28 mouse cellular contexts compared by ENCODE assay signal in genomic region chr7:25615706-25616011, GRCm38 (mm10). TPM values are rescaled to one million over a fixed set of nuclear protein-coding genes. Genes with fewer than 3 reads are reported as not detected.
DNase-seq lines count a peak whose midpoint lies in the region; ATAC-seq and TF ChIP-seq lines count a peak whose summit lies in the region.
"Had no signal": no experiment of that assay in that cellular context is flagged by ENCODE, and none has a peak within 500 bp of the region (broad histone marks: within the 10 kb centered on the region; RNA-seq: fewer than 3 reads in every experiment).

Gene Erich4, minus strand, starts transcription at chr7:25615892.

- H3K4me2 ChIP-seq in hindbrain, postnatal 0 days (ENCODE audit: low read depth, low read length): no peak within 1 kb of the TSS
- H3K4me2 ChIP-seq in stomach, postnatal 0 days (replicated peaks; ENCODE audit: low read depth): no peak within 1 kb of the TSS
- H3K4me2 ChIP-seq in hindbrain, embryonic 12.5 days (replicated peaks): no peak within 1 kb of the TSS
- H3K4me2 ChIP-seq: heart, embryonic 13.5 days; midbrain, embryonic 15.5 days; stomach, embryonic 15.5 days had no signal

- H3K27me3 ChIP-seq in hindbrain, embryonic 10.5 days (ENCODE audit: insufficient read depth, poor library complexity, severe bottlenecking): peaks cover 5% of the 10 kb centered on the region; the same call in 1 of the 2 replicates
- no peaks in the 10 kb centered on the region for H3K27me3 ChIP-seq in hindbrain, postnatal 0 days (ENCODE audit: insufficient read depth, low read length)
- no peaks in the 10 kb centered on the region for H3K27me3 ChIP-seq in kidney, adult 2 months (replicated peaks; ENCODE audit: control insufficient read depth, insufficient read depth, low read length)
- no peaks in the 10 kb centered on the region for H3K27me3 ChIP-seq in stomach, postnatal 0 days (ENCODE audit: control insufficient read depth, insufficient read depth, low read length)
- H3K27me3 ChIP-seq in hindbrain, embryonic 12.5 days: peaks cover 5% of the 10 kb centered on the region
- H3K27me3 ChIP-seq: midbrain, embryonic 15.5 days; stomach, embryonic 15.5 days had no signal

- no peak for ATAC-seq in hindbrain, postnatal 0 days
- ATAC-seq in stomach, postnatal 0 days (ENCODE audit: low FRiP score, low TSS enrichment): no peak; the same call in 1 of the 2 replicates
- no peak for ATAC-seq in hindbrain, embryonic 12.5 days (ENCODE audit: low FRiP score)
- ATAC-seq: forebrain, postnatal 0 days; hindbrain, embryonic 16.5 days; liver, postnatal 0 days; midbrain, embryonic 15.5 days had no signal

- H3K4me3 ChIP-seq in hindbrain, embryonic 10.5 days: no peak within 1 kb of the TSS
- H3K4me3 ChIP-seq in hindbrain, postnatal 0 days (ENCODE audit: low read length): no peak within 1 kb of the TSS
- peak within 1 kb of the TSS; percentile 52 for H3K4me3 ChIP-seq in kidney, adult 2 months (ENCODE audit: insufficient read depth, low read depth, low read length)
- H3K4me3 ChIP-seq in stomach, postnatal 0 days (ENCODE audit: low read depth, low read length): no peak within 1 kb of the TSS
- H3K4me3 ChIP-seq in hindbrain, embryonic 12.5 days: no peak within 1 kb of the TSS
- H3K4me3 ChIP-seq: heart, embryonic 13.5 days; left cerebral cortex, adult 2 months; limb, embryonic 10.5 days; midbrain, embryonic 15.5 days; myocyte; stomach, embryonic 15.5 days had no signal

- 0 out of 2 replicates have a peak within 1 kb of the TSS, but pooled peaks have one; percentile 5 for H3K27ac ChIP-seq in hindbrain, embryonic 10.5 days
- no peak within 1 kb of the TSS for H3K27ac ChIP-seq in hindbrain, postnatal 0 days
- H3K27ac ChIP-seq in kidney, adult 2 months (ENCODE audit: insufficient read depth, low read depth, low read length): peak within 1 kb of the TSS; percentile 83
- H3K27ac ChIP-seq in stomach, postnatal 0 days (replicated peaks): no peak within 1 kb of the TSS
- no peak within 1 kb of the TSS for H3K27ac ChIP-seq in hindbrain, embryonic 12.5 days
- H3K27ac ChIP-seq: heart, embryonic 13.5 days; left cerebral cortex, adult 2 months; limb, embryonic 10.5 days; midbrain, embryonic 15.5 days; stomach, embryonic 15.5 days had no signal

- no peak within 1 kb of the TSS for H3K9ac ChIP-seq in hindbrain, postnatal 0 days (replicated peaks; ENCODE audit: low read length)
- H3K9ac ChIP-seq in stomach, postnatal 0 days (ENCODE audit: low read length): no peak within 1 kb of the TSS
- H3K9ac ChIP-seq in hindbrain, embryonic 12.5 days: no peak within 1 kb of the TSS
- H3K9ac ChIP-seq: forebrain, postnatal 0 days; heart, embryonic 13.5 days; liver, postnatal 0 days; midbrain, embryonic 15.5 days; stomach, embryonic 15.5 days had no signal

- no peaks in the 10 kb centered on the region for H3K9me3 ChIP-seq in hindbrain, embryonic 10.5 days
- no peaks in the 10 kb centered on the region for H3K9me3 ChIP-seq in hindbrain, postnatal 0 days (ENCODE audit: low read length)
- H3K9me3 ChIP-seq in stomach, postnatal 0 days (ENCODE audit: control insufficient read depth, low read length): no peaks in the 10 kb centered on the region
- H3K9me3 ChIP-seq in hindbrain, embryonic 12.5 days (replicated peaks): no peaks in the 10 kb centered on the region
- H3K9me3 ChIP-seq: heart, embryonic 13.5 days; limb, embryonic 10.5 days; midbrain, embryonic 15.5 days; stomach, embryonic 15.5 days had no signal

- 83% methylated on average over 5 of the region's 5 CpGs for WGBS in hindbrain, embryonic 10.5 days
- WGBS in hindbrain, postnatal 0 days: 81% methylated on average over 5 of the region's 5 CpGs
- 40% methylated on average over 5 of the region's 5 CpGs for WGBS in kidney, adult 2 months
- WGBS in stomach, postnatal 0 days: 65% methylated on average over 5 of the region's 5 CpGs
- 85% methylated on average over 5 of the region's 5 CpGs for whole genome bisulfite sequencing in hindbrain, embryonic 12.5 days

- peaks cover 13% of the 10 kb centered on the region; the same call in 1 of the 2 replicates for H3K4me1 ChIP-seq in hindbrain, embryonic 10.5 days (replicated peaks)
- peaks cover 5% of the 10 kb centered on the region; the same call in 1 of the 2 replicates for H3K4me1 ChIP-seq in hindbrain, postnatal 0 days (ENCODE audit: insufficient read depth, low read length)
- H3K4me1 ChIP-seq in kidney, adult 2 months (ENCODE audit: control insufficient read depth, insufficient read depth, low read length): peaks cover 12% of the 10 kb centered on the region; the same call in 1 of the 2 replicates
- H3K4me1 ChIP-seq in stomach, postnatal 0 days (replicated peaks; ENCODE audit: control insufficient read depth, insufficient read depth): no peaks in the 10 kb centered on the region
- peaks cover 3% of the 10 kb centered on the region; the same call in 1 of the 2 replicates for H3K4me1 ChIP-seq in hindbrain, embryonic 12.5 days

- no peak for TF ChIP-seq EP300 in stomach, postnatal 0 days (optimal IDR thresholded peaks at IDR 0.05)

- peaks cover under 1% of the 10 kb centered on the region; the same call in 1 of the 2 replicates for H3K36me3 ChIP-seq in hindbrain, embryonic 10.5 days
- H3K36me3 ChIP-seq in hindbrain, postnatal 0 days (ENCODE audit: insufficient read depth, low read length): 0 out of 2 replicates have a peak, but pooled peaks cover 1% of the 10 kb centered on the region
- H3K36me3 ChIP-seq in kidney, adult 2 months (ENCODE audit: control insufficient read depth, insufficient read depth, low read length): no peaks in the 10 kb centered on the region
- no peaks in the 10 kb centered on the region for H3K36me3 ChIP-seq in stomach, postnatal 0 days (ENCODE audit: control insufficient read depth, insufficient read depth, low read length)
- H3K36me3 ChIP-seq in hindbrain, embryonic 12.5 days: no peaks in the 10 kb centered on the region
- H3K36me3 ChIP-seq: midbrain, embryonic 15.5 days; stomach, embryonic 15.5 days had no signal

- DNase-seq in hindbrain, embryonic 10.5 days (ENCODE audit: low spot score): no peak
- no peak for DNase-seq in hindbrain, postnatal 0 days (ENCODE audit: low spot score)
- peak; percentile 94 for DNase-seq in kidney, adult 2 months
- DNase-seq in kidney, postnatal 10 days: peak; percentile 81
- peak; percentile 21 for DNase-seq in stomach, postnatal 0 days (ENCODE audit: low spot score)
- no peak for DNase-seq in thymus, postnatal 0 days (ENCODE audit: low spot score)
- DNase-seq: cerebellum, postnatal 10 days; forebrain, postnatal 0 days; liver, postnatal 0 days; lung, postnatal 14 days; spleen, adult 18-20 months; thymus, adult 2 months had no signal

- no peak for TF ChIP-seq POLR2A in kidney, adult 2 months (IDR thresholded peaks at IDR 0.05; ENCODE audit: low read depth, low read length)

- TF ChIP-seq CTCF in hindbrain, postnatal 0 days (IDR thresholded peaks at IDR 0.05; ENCODE audit: low read depth): no peak
- TF ChIP-seq CTCF in kidney, adult 2 months (conservative IDR thresholded peaks at IDR 0.05; ENCODE audit: insufficient read depth, insufficient read length, low read depth, low read length): no peak
- no peak for TF ChIP-seq CTCF in stomach, postnatal 0 days (IDR thresholded peaks at IDR 0.05; ENCODE audit: low read depth)

RNA-seq across cellular contexts. Expression of gene Erich4, which starts in this region (rescaled TPM):
- polyA plus RNA-seq in hindbrain, embryonic 10.5 days (2016; fragmentation: Nextera tagmentation; extraction: Ambion mirVana): not detected in 2 replicates
- not detected in 2 replicates for total RNA-seq in hindbrain, postnatal 0 days (2014; rRNA removed)
- polyA plus RNA-seq in hindbrain, postnatal 0 days (2015; fragmentation: Nextera tagmentation; extraction: Ambion mirVana): not detected in 2 replicates
- 31.4 and 49.7 TPM in 2 replicates for polyA plus RNA-seq in kidney, adult 2 months (2012; rRNA removed)
- 0.22 TPM in 1 of 2 replicates, not detected in the other for polyA plus RNA-seq in stomach, postnatal 0 days (2015; fragmentation: Nextera tagmentation; extraction: Ambion mirVana)
- polyA plus RNA-seq in thymus, postnatal 0 days (2015; fragmentation: Nextera tagmentation; extraction: Ambion mirVana): not detected in 2 replicates
- not detected in 2 replicates for polyA plus RNA-seq in hindbrain, embryonic 12.5 days (2016; fragmentation: Nextera tagmentation; extraction: Ambion mirVana)
- total RNA-seq: forebrain, postnatal 0 days; gastrocnemius, adult 18-20 months; granulocyte monocyte progenitor cell, adult 5-6 weeks; left cerebral cortex, adult 2 months; liver, adult 2 months; megakaryocyte, adult 5-6 weeks had no signal
- polyA plus RNA-seq: C2C12; embryonic facial prominence, embryonic 14.5 days; forebrain, postnatal 0 days; heart, embryonic 13.5 days; hindbrain, embryonic 16.5 days; limb, embryonic 10.5 days; liver, adult 2 months; midbrain, embryonic 15.5 days; myocyte; neural tube, embryonic 14.5 days; thymus, adult 2 months; urinary bladder, adult 2 months had no signal

Comparison
In these comparisons a context has a peak if more than half of its experiments do, and no peak if none do; other contexts are left out.
1. RNA of gene Erich4 (polyA plus RNA-seq): 31.4 to 49.7 TPM in kidney, adult 2 months; not detected in hindbrain, embryonic 12.5 days, 0.22 TPM in stomach, postnatal 0 days, not detected in hindbrain, embryonic 10.5 days, not detected in hindbrain, postnatal 0 days and not detected in thymus, postnatal 0 days; every median in the first group is over 10 times any median in the second.
2. H3K27ac ChIP-seq: peak in hindbrain, embryonic 10.5 days (single experiment) and kidney, adult 2 months (single experiment); none in hindbrain, postnatal 0 days (single experiment), stomach, postnatal 0 days (single experiment) and hindbrain, embryonic 12.5 days (single experiment).
3. Peak in DNase-seq in stomach, postnatal 0 days; RNA of the gene not detected or under 1 TPM.
4. DNase-seq: peak in kidney, adult 2 months (single experiment) and kidney, postnatal 10 days (single experiment); none in hindbrain, embryonic 10.5 days (single experiment), hindbrain, postnatal 0 days (single experiment) and thymus, postnatal 0 days (single experiment).